Mouse (Mus musculus): ENCODE results near the gene Rcor2. TPM values are rescaled to one million over a fixed set of nuclear protein-coding genes. Genes with fewer than 3 reads are reported as not detected.
A peak's percentile ranks its signal among the peaks of the same experiment; 100 is the strongest.

Rcor2 gene
- polyA plus RNA-seq, 1 experiment from 2014 or later = 25.3 TPM

- Histone ChIP-seq H3K4me2 (no peak overlapping the region), H3K4me3 (no peak overlapping the region), H3K4me1 (peaks cover 6% of the 10 kb centered on the region), H3K27ac (no peak overlapping the region), H3K9ac (no peak overlapping the region), H3K9me3 (no peaks in the 10 kb centered on the region), H3K36me3 (replicated peaks) (no peaks in the 10 kb centered on the region), H3K27me3 (replicated peaks) (no peaks in the 10 kb centered on the region)
- ATAC-seq (replicated peaks) = no peak
- 91% methylated on average over 7 of the region's 7 CpGs for WGBS
Measured at GRCm38 (mm10) chr19:7301647-7302492, 34.7 kb downstream of the Rcor2 start.

- 79% methylated on average over 1 of the region's 1 CpGs for WGBS
- H3K4me3 ChIP-seq = no peak overlapping the region
- H3K27ac ChIP-seq = no peak overlapping the region
- H3K36me3 ChIP-seq (replicated peaks) = no peaks in the 10 kb centered on the region
- ATAC-seq (replicated peaks) = no peak
- H3K9me3 ChIP-seq = no peaks in the 10 kb centered on the region
- H3K4me1 ChIP-seq = peaks cover 6% of the 10 kb centered on the region
- H3K27me3 ChIP-seq (replicated peaks) = no peaks in the 10 kb centered on the region
- H3K9ac ChIP-seq = no peak overlapping the region
- no peak overlapping the region for H3K4me2 ChIP-seq
Measured at GRCm38 (mm10) chr19:7302493-7302797, 35.3 kb downstream of the Rcor2 start.

GRCm38 (mm10) chr19:7303796-7304195 is 36.7 kb downstream of the Rcor2 start:
- H3K27me3 ChIP-seq (replicated peaks) = no peaks in the 10 kb centered on the region
- H3K9ac ChIP-seq = no peak overlapping the region
- no peak overlapping the region for H3K4me2 ChIP-seq
- H3K4me3 ChIP-seq = no peak overlapping the region
- peaks cover 19% of the 10 kb centered on the region for H3K4me1 ChIP-seq
- no peak overlapping the region for H3K27ac ChIP-seq
- H3K36me3 ChIP-seq (replicated peaks) = no peaks in the 10 kb centered on the region
- H3K9me3 ChIP-seq = no peaks in the 10 kb centered on the region
- WGBS = 73% methylated on average over 6 of the region's 6 CpGs
- no peak for ATAC-seq (replicated peaks)

GRCm38 (mm10) chr19:7304801-7305200 is 37.7 kb downstream of the Rcor2 start:
- no peak for ATAC-seq (replicated peaks)
- no peak overlapping the region for H3K9ac ChIP-seq
- no peak overlapping the region for H3K27ac ChIP-seq

GRCm38 (mm10) chr19:7305380-7306310 is 38.5 kb downstream of the Rcor2 start:
- H3K4me3 ChIP-seq = no peak overlapping the region
- H3K9ac ChIP-seq = no peak overlapping the region
- no peak overlapping the region for H3K27ac ChIP-seq
- no peaks in the 10 kb centered on the region for H3K36me3 ChIP-seq (replicated peaks)
- H3K4me1 ChIP-seq = peaks cover 29% of the 10 kb centered on the region
- H3K4me2 ChIP-seq = no peak overlapping the region
- no peak for ATAC-seq (replicated peaks)
- H3K9me3 ChIP-seq = no peaks in the 10 kb centered on the region
- 86% methylated on average over 10 of the region's 11 CpGs for WGBS
- no peaks in the 10 kb centered on the region for H3K27me3 ChIP-seq (replicated peaks)

More at GRCm38 (mm10) chr19:7304801-7305200, 37.7 kb downstream of the Rcor2 start:
- Histone ChIP-seq H3K4me2 (no peak overlapping the region), H3K27me3 (replicated peaks) (no peaks in the 10 kb centered on the region), H3K4me3 (no peak overlapping the region), H3K36me3 (replicated peaks) (no peaks in the 10 kb centered on the region), H3K4me1 (peaks cover 21% of the 10 kb centered on the region), H3K9me3 (no peaks in the 10 kb centered on the region)
- 78% methylated on average over 2 of the region's 2 CpGs for WGBS

- no peaks in the 10 kb centered on the region for H3K9me3 ChIP-seq
- H3K27ac ChIP-seq = no peak overlapping the region
- WGBS = 75% methylated on average over 3 of the region's 3 CpGs
- ATAC-seq (replicated peaks) = no peak
- H3K4me1 ChIP-seq = peaks cover 37% of the 10 kb centered on the region
- H3K4me3 ChIP-seq = no peak overlapping the region
- H3K4me2 ChIP-seq = no peak overlapping the region
- H3K27me3 ChIP-seq (replicated peaks) = no peaks in the 10 kb centered on the region
- H3K36me3 ChIP-seq (replicated peaks) = no peaks in the 10 kb centered on the region
- no peak overlapping the region for H3K9ac ChIP-seq
Measured at GRCm38 (mm10) chr19:7306968-7307367, 39.8 kb downstream of the Rcor2 start.

GRCm38 (mm10) chr19:7307995-7308770 is 41.1 kb downstream of the Rcor2 start:
- peaks cover 37% of the 10 kb centered on the region for H3K4me1 ChIP-seq
- H3K27me3 ChIP-seq (replicated peaks) = no peaks in the 10 kb centered on the region
- no peaks in the 10 kb centered on the region for H3K36me3 ChIP-seq (replicated peaks)
- no peak overlapping the region for H3K4me3 ChIP-seq
- H3K9ac ChIP-seq = no peak overlapping the region
- H3K27ac ChIP-seq = peak overlapping the region; percentile 1; the same call in 1 of the 2 replicates
- H3K9me3 ChIP-seq = no peaks in the 10 kb centered on the region
- H3K4me2 ChIP-seq = no peak overlapping the region
- WGBS = 47% methylated on average over 8 of the region's 8 CpGs
- no peak for ATAC-seq (replicated peaks)

GRCm38 (mm10) chr19:7309738-7310330 is 42.7 kb downstream of the Rcor2 start:
- Histone ChIP-seq H3K4me1 (peaks cover 37% of the 10 kb centered on the region), H3K4me2 (no peak overlapping the region), H3K9ac (no peak overlapping the region), H3K27me3 (replicated peaks) (no peaks in the 10 kb centered on the region), H3K36me3 (replicated peaks) (no peaks in the 10 kb centered on the region), H3K9me3 (no peaks in the 10 kb centered on the region), H3K27ac (no peak overlapping the region), H3K4me3 (no peak overlapping the region)
- WGBS = 76% methylated on average over 2 of the region's 2 CpGs
- no peak for ATAC-seq (replicated peaks)

- no peak overlapping the region for H3K4me3 ChIP-seq
- H3K4me1 ChIP-seq = peaks cover 41% of the 10 kb centered on the region
- no peaks in the 10 kb centered on the region for H3K36me3 ChIP-seq (replicated peaks)
- 26% methylated on average over 5 of the region's 5 CpGs for WGBS
- no peak; the same call in 1 of the 2 replicates for ATAC-seq (replicated peaks)
- H3K9me3 ChIP-seq = no peaks in the 10 kb centered on the region
- no peaks in the 10 kb centered on the region for H3K27me3 ChIP-seq (replicated peaks)
- H3K27ac ChIP-seq = no peak overlapping the region
- no peak overlapping the region for H3K4me2 ChIP-seq
- no peak overlapping the region for H3K9ac ChIP-seq
Measured at GRCm38 (mm10) chr19:7310704-7311103, 43.6 kb downstream of the Rcor2 start.

GRCm38 (mm10) chr19:7311306-7311705 is 44.2 kb downstream of the Rcor2 start:
- no peak for ATAC-seq (replicated peaks)
- H3K27ac ChIP-seq = no peak overlapping the region
- no peak overlapping the region for H3K9ac ChIP-seq
- 40% methylated on average over 10 of the region's 10 CpGs for WGBS
- H3K4me2 ChIP-seq = no peak overlapping the region
- H3K4me1 ChIP-seq = peaks cover 41% of the 10 kb centered on the region
- H3K4me3 ChIP-seq = no peak overlapping the region
- no peaks in the 10 kb centered on the region for H3K9me3 ChIP-seq
- no peaks in the 10 kb centered on the region for H3K36me3 ChIP-seq (replicated peaks)
- no peaks in the 10 kb centered on the region for H3K27me3 ChIP-seq (replicated peaks)

GRCm38 (mm10) chr19:7313660-7314059 is 46.5 kb downstream of the Rcor2 start:
- Histone ChIP-seq H3K9ac (no peak overlapping the region), H3K9me3 (no peaks in the 10 kb centered on the region), H3K4me2 (no peak overlapping the region), H3K36me3 (replicated peaks) (no peaks in the 10 kb centered on the region), H3K4me1 (peaks cover 29% of the 10 kb centered on the region), H3K27ac (no peak overlapping the region), H3K4me3 (no peak overlapping the region), H3K27me3 (replicated peaks) (no peaks in the 10 kb centered on the region)
- ATAC-seq (replicated peaks) = no peak
- 87% methylated on average over 2 of the region's 2 CpGs for WGBS

All from midbrain, embryonic 15.5 days (tissue).